Mouse (Mus musculus) A20 (cell line): ENCODE results near the gene Golph3l.
A peak's percentile ranks its signal among the peaks of the same experiment; 100 is the strongest.

ENCODE experiments used
- DNase-seq: peaks from one replicate; pipeline ENCODE4 v3.0.0-alpha.2; 2011; ENCODE audit warnings: low read depth, low spot score

The Golph3l gene

DNA sequence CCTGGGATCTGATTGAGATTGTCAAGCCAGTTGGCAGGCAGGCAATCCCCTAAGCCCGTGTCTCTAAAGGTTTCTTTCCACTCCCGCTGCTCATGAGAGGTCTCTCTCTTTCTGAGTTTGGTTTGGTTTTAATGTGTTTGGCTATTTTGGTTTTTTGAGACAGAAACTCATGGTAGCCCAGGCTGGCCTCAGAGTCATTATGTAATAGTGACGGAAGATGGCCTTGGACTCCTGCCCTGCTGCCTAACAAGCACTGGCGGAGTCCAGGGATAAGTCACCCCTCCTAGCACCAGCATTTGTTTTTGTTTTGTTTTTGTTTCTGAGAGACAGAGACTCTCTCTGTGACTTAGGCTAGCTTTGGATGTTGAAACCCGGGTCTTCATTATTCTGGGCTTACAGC, 66.7 kb downstream of the Golph3l start:
- DNase-seq, result no peak

DNA sequence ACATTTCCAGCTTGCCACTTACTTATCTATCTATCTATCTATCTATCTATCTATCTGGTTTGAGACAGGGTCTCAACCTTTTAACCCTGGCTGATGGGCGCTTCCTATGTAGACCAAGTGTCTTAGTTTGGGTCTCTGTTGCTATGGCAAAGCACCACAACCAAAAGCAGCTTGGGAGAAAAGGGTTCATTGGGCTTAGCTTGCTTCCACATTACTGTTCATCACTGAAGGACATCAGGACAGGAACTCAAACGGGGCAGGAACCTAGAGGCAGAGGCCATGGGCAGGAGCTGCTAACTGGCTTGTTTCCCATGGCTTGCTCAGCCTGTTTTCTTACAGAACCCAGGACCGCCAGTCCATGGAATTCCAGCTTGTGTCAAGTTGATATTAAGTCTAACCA, 68.4 kb downstream of the Golph3l start:
- peak; percentile 44 for DNase-seq

- DNase-seq, result peak; percentile 56
Observed at GRCm38 (mm10) chr3:95657711-95658110, 69.0 kb downstream of the Golph3l start.

DNA sequence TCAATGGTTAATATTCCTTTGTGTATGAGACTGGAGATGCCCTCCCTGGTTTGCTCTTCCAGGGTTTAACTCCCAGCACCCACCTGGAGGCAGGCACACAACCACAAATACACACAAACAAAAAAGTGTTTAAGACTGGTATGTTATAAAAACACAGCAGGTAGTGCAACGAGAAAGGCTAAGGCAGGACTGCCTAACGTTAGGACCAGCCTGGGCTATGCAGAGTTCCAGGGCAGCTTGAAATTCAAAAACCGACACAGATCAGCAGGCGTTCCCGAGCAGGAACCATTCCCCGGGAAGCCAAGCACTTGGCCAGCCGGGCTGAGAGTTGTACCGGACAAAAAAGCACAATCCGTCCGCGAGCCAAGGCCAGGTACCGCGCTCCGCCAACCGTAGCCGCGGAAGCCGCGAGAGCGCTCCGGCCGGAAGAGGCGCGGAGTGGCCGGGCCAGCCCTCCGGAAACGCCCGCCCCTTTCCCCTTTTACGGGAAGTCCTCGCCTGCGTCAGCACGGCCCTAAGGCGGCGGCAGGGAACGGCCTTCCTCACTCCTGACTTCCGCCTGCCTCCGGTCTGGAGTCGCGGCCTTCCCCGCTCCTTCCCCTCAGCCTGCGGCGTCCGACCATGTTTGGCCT, 69.6 kb downstream of the Golph3l start, which contains the start of gene Mcl1:
TSS of gene Mcl1 (plus strand) at position 553 of the 632 bp plus-strand sequence.
- peak; percentile 97 for DNase-seq

DNA sequence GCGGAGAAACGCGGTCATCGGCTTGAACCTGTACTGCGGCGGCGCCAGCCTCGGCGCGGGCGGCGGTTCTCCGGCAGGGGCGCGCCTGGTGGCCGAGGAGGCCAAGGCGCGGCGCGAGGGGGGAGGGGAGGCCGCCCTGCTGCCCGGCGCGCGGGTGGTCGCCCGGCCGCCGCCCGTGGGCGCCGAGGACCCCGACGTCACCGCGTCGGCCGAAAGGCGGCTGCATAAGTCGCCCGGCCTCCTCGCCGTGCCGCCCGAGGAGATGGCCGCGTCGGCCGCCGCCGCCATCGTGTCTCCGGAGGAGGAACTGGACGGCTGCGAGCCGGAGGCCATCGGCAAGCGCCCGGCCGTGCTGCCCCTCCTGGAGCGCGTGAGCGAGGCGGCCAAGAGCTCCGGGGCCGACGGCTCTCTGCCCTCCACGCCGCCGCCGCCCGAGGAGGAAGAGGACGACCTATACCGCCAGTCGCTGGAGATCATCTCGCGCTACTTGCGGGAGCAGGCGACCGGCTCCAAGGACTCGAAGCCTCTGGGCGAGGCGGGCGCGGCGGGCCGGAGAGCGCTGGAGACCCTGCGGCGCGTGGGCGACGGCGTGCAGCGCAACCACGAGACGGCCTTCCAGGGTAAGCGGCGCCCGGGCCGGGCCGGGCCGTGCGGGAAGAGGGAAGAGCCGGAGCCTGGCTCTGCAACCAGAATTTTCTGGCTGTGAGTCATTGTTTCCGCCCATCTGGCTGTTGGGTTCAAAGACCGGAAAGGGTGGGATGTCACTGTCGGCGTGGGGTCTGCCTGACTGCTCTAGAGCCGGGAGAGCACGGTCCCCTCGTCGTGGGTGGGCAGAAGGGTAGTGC, 70.4 kb downstream of the Golph3l start:
- peak; percentile 70 for DNase-seq

DNA sequence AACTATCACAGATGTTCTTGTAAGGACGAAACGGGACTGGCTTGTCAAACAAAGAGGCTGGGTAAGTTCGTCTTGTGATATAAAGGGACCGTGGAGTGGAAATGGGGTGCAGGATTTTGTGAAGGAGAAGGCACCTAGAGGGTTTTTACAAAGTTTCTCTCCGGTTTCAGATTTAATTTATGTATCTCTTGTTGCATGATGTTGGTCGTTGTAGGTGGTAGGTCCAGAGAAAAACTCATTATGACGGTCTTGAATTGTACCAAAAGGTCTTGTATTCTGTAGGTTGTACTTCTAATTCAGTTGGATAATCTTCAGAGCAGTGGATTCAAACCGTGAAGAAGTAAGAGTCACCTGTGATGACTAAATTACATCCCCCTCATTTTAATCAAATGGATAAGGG, 71.2 kb downstream of the Golph3l start:
- no peak for DNase-seq

GRCm38 (mm10) chr3:95660788-95661478, 72.2 kb downstream of the Golph3l start:
- DNase-seq, result peak; percentile 48

- DNase-seq, result peak; percentile 49
Observed at GRCm38 (mm10) chr3:95661945-95662715, 73.4 kb downstream of the Golph3l start.

DNA sequence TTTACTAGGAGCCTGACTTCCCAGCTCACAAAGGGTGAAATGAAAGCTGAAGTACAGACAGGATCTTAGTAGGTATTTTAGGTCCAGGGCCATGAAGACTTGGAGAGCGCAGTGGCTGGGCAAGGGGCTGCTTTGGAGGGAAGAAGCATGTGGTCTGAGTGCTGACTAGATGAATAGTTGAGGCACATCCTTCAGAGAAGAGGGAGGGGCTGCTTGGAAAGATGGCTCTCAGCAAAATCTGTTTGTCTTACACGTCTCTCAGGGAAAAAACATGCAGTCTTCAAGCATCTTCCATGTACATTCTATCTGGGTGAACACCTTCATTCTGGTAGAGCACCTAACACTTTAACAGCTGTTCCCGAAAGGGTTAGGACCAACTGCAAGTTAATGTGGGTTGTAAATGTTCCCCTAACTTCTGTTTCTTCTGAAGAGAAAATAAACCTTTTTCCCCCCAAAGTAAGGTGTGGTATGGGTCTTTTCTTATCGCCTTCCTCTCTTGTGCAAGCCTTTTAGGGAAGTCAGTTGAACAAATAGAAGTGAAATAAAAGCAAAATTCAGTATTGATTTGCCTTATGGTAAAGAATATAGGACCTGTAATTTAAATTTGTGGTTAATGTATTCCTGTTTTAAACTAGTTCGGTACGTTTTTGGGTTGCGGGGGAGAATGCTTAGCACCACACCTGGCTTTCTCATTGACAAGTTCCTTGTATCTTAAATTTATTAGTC, 74.2 kb downstream of the Golph3l start:
- peak; percentile 55 for DNase-seq

DNA sequence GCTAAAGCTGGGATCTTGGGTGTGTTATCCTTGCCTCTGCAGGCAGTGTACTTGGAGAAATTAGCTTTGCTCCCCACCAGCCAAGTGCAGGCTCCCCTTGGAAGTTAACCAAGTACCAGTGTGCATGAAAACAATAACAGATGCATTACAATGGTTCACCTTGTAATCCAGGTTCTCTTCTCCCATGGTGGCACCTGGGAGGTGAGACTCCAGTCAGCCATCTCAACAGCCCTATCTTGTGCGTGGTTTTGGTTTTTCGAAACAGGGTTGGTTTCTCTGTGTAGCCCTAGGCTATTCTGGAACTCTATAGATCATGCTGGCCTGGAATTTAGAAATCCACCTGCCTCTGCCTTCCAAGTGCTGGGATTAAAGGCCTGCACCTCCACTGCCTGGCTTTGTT, 74.8 kb downstream of the Golph3l start:
- peak; percentile 46 for DNase-seq

DNA sequence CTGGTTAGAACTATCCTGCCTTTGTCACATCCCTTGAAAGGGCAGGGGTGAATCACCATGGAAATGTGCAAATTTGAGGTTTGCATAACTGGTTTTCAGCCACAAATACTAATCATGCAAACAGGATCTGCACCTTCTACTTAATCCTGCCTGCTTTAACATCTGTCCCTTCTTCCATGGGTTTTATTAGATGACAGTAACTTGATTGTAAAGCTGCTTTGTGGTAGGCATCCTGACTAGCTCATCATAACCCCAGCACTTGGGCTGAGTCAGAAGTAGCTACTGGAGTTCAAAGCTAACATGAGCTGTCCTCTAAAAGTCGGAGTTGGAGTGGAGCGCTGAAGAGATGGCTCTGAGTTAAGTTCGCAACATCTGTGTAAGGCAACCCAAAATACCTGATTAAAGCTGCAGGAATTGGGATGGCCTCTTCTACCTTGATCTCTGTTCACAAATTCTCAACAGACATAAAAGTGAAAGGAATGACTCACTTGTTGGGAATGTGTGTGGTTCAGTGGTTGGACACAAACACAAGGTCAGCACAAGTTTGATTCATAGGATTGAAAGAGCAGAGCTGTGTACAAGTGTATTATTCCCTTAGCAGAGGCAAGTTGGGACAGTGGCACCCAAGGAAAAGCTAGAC, 75.4 kb downstream of the Golph3l start:
- peak; percentile 54 for DNase-seq

DNA sequence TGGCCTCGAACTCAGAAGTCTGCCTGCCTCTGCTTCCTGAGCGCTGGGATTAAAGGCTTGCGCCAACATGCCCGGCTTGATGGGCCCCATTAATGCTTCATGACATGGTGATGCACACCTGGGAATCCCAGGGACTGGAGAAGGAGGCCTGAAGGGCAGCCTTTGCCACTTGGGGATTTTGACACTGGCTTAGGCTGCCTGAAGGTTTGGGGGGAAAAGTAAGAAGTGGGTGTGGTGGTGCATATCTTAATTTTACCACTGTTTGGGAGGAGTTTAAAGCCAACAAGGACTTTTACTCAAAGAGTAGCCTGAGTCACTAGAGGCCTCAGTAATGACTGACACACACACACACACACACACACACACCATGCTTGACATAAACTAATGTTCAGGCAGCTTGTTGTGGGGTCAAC, 76.2 kb downstream of the Golph3l start:
- DNase-seq, result peak; percentile 58

DNA sequence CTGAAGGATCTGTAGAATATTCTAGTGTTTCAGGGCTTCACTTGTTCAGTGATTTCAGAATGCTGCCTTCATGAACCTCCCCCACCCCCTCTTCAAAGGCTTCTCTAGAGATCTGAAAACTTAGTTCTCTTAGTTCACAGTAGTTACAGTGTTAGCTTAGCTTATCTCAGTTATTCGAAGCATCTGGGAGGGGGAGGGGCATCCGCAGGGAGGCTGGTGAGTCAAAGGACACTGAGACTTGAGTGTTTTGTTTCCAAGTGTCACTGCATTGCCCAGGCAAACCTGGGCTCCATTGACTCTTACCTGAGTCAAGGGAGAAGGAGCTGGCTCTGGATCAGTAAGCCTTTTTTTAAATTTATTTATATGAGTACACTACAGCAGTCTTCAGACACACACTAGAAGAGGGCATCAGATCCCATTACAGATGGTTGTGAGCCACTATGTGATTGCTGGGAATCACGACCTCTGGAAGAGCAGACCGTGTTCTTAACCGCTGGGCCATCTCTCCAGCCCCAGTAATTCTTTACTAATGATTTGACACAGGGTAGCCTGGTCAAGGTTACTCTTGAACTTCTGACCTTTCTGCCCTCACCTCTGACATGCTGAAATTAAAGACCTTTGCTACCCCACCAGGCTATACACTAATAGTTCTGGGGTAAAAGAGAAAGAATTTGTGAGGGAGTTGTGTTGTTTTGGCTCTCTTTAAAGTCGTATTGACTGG, 77.5 kb downstream of the Golph3l start:
- peak; percentile 61 for DNase-seq

DNA sequence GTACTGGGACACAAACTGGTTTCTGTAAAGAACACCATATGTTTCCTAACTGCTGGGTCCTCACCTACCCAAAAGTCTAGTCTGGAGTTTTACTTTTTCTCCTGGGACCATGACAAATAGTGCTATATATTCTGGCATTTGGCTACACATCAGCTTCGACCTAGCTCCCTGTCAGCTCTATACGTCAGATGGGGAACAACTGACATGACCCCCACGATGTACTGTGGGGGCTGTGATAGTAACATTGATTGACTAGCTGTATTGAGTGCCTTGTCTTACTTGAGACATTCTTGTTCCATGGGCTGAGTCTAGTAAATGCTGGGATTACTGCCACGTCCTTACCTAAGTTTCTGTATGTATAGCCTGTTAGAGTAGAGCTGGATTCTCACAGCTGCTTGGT, 78.8 kb downstream of the Golph3l start:
- peak; percentile 58 for DNase-seq

- DNase-seq, result no peak
Observed at GRCm38 (mm10) chr3:95668026-95668425, 79.3 kb downstream of the Golph3l start.
